Mouse (Mus musculus): ENCODE measurements around the gene Prtg. TPM values are rescaled to one million over a fixed set of nuclear protein-coding genes. Genes with fewer than 3 reads are reported as not detected.

The Prtg gene
- total and polyA plus RNA-seq, 3 experiments, result not detected

GRCm38 (mm10) chr9:72911381-72911780 lies 104.7 kb downstream of the Prtg start:
- dilution Hi-C loops (cut with MboI; ENCODE audit: extremely low pct_ligation_motif_present, extremely low pct_unique_long_range_greater_than_20kb, low sequenced_read_pairs) (no loop called here), in situ Hi-C loops (cut with MboI; ENCODE audit: low pct_ligation_motif_present, low pct_unique_long_range_greater_than_20kb, low sequenced_read_pairs) (no loop called here)
- no peak for TF ChIP-seq SMC3 (IDR thresholded peaks at IDR 0.05; ENCODE audit: low read depth, low read length)
- TF ChIP-seq MYC (IDR thresholded peaks at IDR 0.05; ENCODE audit: low read depth, low read length), result no peak
- TF ChIP-seq JUN (IDR thresholded peaks at IDR 0.05; ENCODE audit: insufficient read depth, low read depth, low read length), result no peak
- TF ChIP-seq E2F4 (IDR thresholded peaks at IDR 0.05; ENCODE audit: insufficient replicate concordance, low read depth, low read length), result no peak
- TF ChIP-seq ZNF384 (IDR thresholded peaks at IDR 0.05; ENCODE audit: low read depth, low read length), result no peak
- no peak for TF ChIP-seq USF1 (IDR thresholded peaks at IDR 0.05; ENCODE audit: low read depth, low read length)
- no peak for TF ChIP-seq UBTF (IDR thresholded peaks at IDR 0.05; ENCODE audit: low read depth, low read length)
- TF ChIP-seq CTCF (conservative IDR thresholded peaks at IDR 0.05 in 1 of 2, IDR thresholded peaks at IDR 0.05 in 1 of 2; ENCODE audit: low read depth in 2 of 2, low read length in 2 of 2), result peak in 1 of 2 experiments; percentile 27; a peak in 1 of 4 replicates
- DNase-seq (ENCODE audit: extremely low read depth), result no peak
- no peak overlapping the region for H3K4me2 ChIP-seq (ENCODE audit: insufficient read depth, low read depth, poor library complexity, severe bottlenecking)
- no peaks in the 10 kb centered on the region for H3K9me3 ChIP-seq (replicated peaks; ENCODE audit: low read length)
- H3K27ac ChIP-seq (ENCODE audit: insufficient read depth, low read depth), result no peak overlapping the region
- H3K4me3 ChIP-seq (replicated peaks in 1 of 3; ENCODE audit: low read depth in 2 of 3, low read length in 2 of 3, poor library complexity in 1 of 3), result no peak overlapping the region
- H3K36me3 ChIP-seq (replicated peaks in 1 of 2; ENCODE audit: control insufficient read depth in 1 of 2, insufficient read depth in 1 of 2, low read length in 1 of 2), result no peaks in the 10 kb centered on the region
- no peak overlapping the region for H3K9ac ChIP-seq (ENCODE audit: insufficient read depth, low read depth)
- no peaks in the 10 kb centered on the region for H3K79me2 ChIP-seq (replicated peaks; ENCODE audit: control insufficient read depth, extremely low read depth, insufficient read depth, poor library complexity, severe bottlenecking)
- no peaks in the 10 kb centered on the region for H3K27me3 ChIP-seq (replicated peaks)
- no peaks in the 10 kb centered on the region for H3K4me1 ChIP-seq (ENCODE audit: control insufficient read depth in 1 of 2, insufficient read depth in 2 of 2)

DNA sequence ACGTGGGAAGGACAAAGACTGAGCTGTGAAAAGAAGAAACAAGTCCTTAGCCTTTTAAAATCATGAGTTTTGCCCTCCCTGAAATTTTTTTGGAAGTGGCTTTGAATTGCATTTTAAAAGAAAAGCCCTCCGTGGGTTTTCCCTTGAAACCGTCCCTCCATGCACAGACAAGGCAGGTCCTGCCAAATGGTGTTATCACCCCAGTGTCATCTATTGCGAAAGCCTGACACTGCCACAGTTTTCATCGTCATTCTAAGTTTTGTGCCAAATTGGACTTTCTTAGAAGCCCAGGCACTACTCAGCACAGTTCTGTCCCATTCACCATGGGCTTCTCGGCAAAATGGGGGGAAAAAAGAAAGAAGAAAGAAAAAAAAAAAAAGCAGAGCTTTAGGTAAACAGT lies 106.9 kb downstream of the Prtg start:
- Histone ChIP-seq H3K4me1 (ENCODE audit: control insufficient read depth in 1 of 2, insufficient read depth in 2 of 2) (no peaks in the 10 kb centered on the region), H3K36me3 (replicated peaks in 1 of 2; ENCODE audit: control insufficient read depth in 1 of 2, insufficient read depth in 1 of 2, low read length in 1 of 2) (no peaks in the 10 kb centered on the region), H3K9me3 (replicated peaks; ENCODE audit: low read length) (no peaks in the 10 kb centered on the region), H3K4me3 (replicated peaks in 1 of 3; ENCODE audit: low read depth in 2 of 3, low read length in 2 of 3, poor library complexity in 1 of 3) (no peak overlapping the region), H3K79me2 (replicated peaks; ENCODE audit: control insufficient read depth, extremely low read depth, insufficient read depth, poor library complexity, severe bottlenecking) (no peaks in the 10 kb centered on the region), H3K27me3 (replicated peaks) (no peaks in the 10 kb centered on the region), H3K4me2 (ENCODE audit: insufficient read depth, low read depth, poor library complexity, severe bottlenecking) (no peak overlapping the region), H3K9ac (ENCODE audit: insufficient read depth, low read depth) (no peak overlapping the region), H3K27ac (ENCODE audit: insufficient read depth, low read depth) (no peak overlapping the region)
- in situ Hi-C loops (cut with MboI; ENCODE audit: low pct_ligation_motif_present, low pct_unique_long_range_greater_than_20kb, low sequenced_read_pairs), result no loop called here
- TF ChIP-seq USF2 (conservative IDR thresholded peaks at IDR 0.05; ENCODE audit: low read depth, low read length) (no peak), ETS1 (conservative IDR thresholded peaks at IDR 0.05; ENCODE audit: low read depth, low read length) (no peak), JUN (IDR thresholded peaks at IDR 0.05; ENCODE audit: insufficient read depth, low read depth, low read length) (no peak), HCFC1 (IDR thresholded peaks at IDR 0.05; ENCODE audit: low read depth, low read length) (no peak), TBP (conservative IDR thresholded peaks at IDR 0.05; ENCODE audit: low read depth, low read length) (no peak), JUND (conservative IDR thresholded peaks at IDR 0.05; ENCODE audit: low read depth, low read length) (no peak), SIN3A (IDR thresholded peaks at IDR 0.05; ENCODE audit: low read length) (no peak), POLR2AphosphoS2 (IDR thresholded peaks at IDR 0.05; ENCODE audit: low read depth, low read length) (no peak)
- no peak for DNase-seq (ENCODE audit: extremely low read depth)
- dilution Hi-C loops (cut with MboI; ENCODE audit: extremely low pct_ligation_motif_present, extremely low pct_unique_long_range_greater_than_20kb, low sequenced_read_pairs), result no loop called here

All from CH12.LX (cell line).